Mouse (Mus musculus): ENCODE measurements at regions not wholly inside any gene's neighbourhood (a gene's known extent, or its start where the extent isn't known, plus 50 kb on each side); places are given as distances from the start of the nearest gene placed in this dataset.

DNA sequence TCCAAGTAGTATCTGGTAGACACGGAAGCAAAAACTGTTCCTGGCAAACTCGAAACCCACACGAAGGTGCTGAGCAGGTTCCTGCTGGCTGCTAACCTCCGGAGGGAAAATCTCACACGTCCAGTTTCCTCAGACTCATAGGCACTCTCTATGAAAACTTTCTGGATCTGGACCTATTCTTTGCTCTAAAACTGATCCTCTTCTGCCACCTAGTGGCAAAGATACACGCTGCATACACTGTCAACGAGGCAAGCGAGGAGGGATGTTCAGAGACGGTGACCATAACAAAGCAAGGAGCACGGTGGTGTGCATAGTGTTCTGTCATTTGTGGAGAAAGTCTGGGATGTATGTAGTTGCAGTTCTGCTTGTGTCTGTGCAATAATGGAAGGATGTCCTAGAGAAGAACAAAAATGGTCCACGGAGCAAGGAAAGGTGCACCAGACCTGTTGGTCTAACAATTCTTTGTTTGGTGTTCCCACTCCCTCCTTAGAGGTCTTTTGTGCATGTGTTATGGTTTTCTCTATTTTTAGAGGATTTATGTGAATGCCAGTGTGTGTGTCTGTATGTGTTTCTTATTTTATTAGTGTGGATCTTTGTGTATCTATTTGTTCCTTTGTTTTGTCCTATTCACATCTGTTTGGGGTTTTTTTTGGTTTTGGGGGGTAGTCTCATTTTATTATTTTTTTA, 57.0 kb upstream of the Siglech start:
- Histone ChIP-seq H3K4me2 (no peak overlapping the region), H3K36me3 (ENCODE audit: control insufficient read depth, insufficient read depth, low read length) (no peaks in the 10 kb centered on the region), H3K27ac (ENCODE audit: low read depth, low read length) (no peak overlapping the region), H3K4me1 (replicated peaks; ENCODE audit: control insufficient read depth, insufficient read depth, low read length) (no peaks in the 10 kb centered on the region), H3K27me3 (replicated peaks; ENCODE audit: control insufficient read depth, insufficient read depth, low read length) (no peaks in the 10 kb centered on the region), H3K9ac (ENCODE audit: low read depth, low read length) (no peak overlapping the region), H3K9me3 (ENCODE audit: control insufficient read depth, low read length) (no peaks in the 10 kb centered on the region), H3K4me3 (ENCODE audit: low read depth, low read length) (no peak overlapping the region)
- peak; percentile 71 for ATAC-seq (replicated peaks; ENCODE audit: low FRiP score)
- whole genome bisulfite sequencing, result 15% methylated on average over 11 of the region's 11 CpGs
- peak; percentile 36 for DNase-seq (ENCODE audit: low spot score)

All from liver, embryonic 11.5 days (tissue).